Mouse (Mus musculus): ENCODE measurements around the gene Ctcf. TPM values are rescaled to one million over a fixed set of nuclear protein-coding genes. Genes with fewer than 3 reads are reported as not detected.
A peak's percentile ranks its signal among the peaks of the same experiment; 100 is the strongest.

Ctcf gene
- polyA plus RNA-seq, 1 experiment from 2014 or later, result 128 TPM

DNA sequence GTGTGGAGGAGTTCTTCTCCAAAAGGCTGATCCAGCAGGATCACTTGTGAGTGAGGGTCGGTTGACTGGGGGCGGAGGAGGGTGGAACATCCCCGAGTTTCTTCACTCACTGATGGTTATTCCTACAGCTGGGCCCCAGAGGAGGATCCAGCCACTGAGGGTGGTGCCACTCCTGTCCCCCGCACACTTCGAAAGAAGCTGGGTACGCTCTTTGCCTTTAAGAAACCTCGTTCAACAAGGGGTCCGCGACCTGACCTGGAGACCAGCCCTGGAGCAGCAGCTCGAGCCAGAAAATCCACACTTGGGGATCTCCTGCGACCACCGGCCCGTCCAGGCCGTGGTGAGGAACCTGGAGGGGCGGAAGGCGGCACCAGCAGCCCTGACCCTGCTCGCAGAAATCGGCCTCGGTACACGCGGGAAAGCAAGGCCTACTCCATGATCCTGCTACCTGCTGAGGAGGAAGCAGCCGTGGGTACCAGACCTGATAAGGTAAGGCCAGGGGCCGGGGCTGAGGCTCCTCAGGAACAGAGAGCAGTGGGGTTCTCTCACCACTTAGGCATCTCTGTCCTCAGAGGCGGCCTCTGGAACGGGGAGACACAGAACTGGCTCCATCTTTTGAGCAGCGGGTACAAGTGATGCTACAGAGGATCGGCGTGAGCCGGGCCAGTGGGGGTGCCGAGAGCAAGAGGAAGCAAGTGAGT lies 58.9 kb downstream of the Ctcf start:
- DNase-seq (ENCODE audit: low spot score), result no peak
- ATAC-seq (ENCODE audit: insufficient number of reproducible peaks, low FRiP score, low TSS enrichment, low read depth), result no peak
- Histone ChIP-seq H3K27ac (replicated peaks; ENCODE audit: low read depth, low read length) (no peak overlapping the region), H3K4me1 (ENCODE audit: control insufficient read depth, insufficient read depth, low read length) (peaks cover 6% of the 10 kb centered on the region; the same call in 1 of the 2 replicates), H3K9ac (ENCODE audit: low read length) (no peak overlapping the region), H3K4me2 (ENCODE audit: low read depth, severe bottlenecking) (no peak overlapping the region), H3K4me3 (ENCODE audit: low read depth, low read length) (no peak overlapping the region), H3K36me3 (ENCODE audit: control insufficient read depth, insufficient read depth, low read length) (peaks cover 8% of the 10 kb centered on the region; the same call in 1 of the 2 replicates), H3K9me3 (ENCODE audit: control insufficient read depth, low read length) (no peaks in the 10 kb centered on the region), H3K27me3 (ENCODE audit: control insufficient read depth, insufficient read depth, low read length) (0 out of 2 replicates have a peak, but pooled peaks cover 3% of the 10 kb centered on the region)
- WGBS, result 83% methylated on average over 30 of the region's 30 CpGs

- 90% methylated on average over 17 of the region's 17 CpGs for WGBS
- 0 out of 2 replicates have a peak, but pooled peaks cover 3% of the 10 kb centered on the region for H3K27me3 ChIP-seq (ENCODE audit: control insufficient read depth, insufficient read depth, low read length)
- no peak overlapping the region for H3K4me2 ChIP-seq (ENCODE audit: low read depth, severe bottlenecking)
- H3K36me3 ChIP-seq (ENCODE audit: control insufficient read depth, insufficient read depth, low read length), result peaks cover 8% of the 10 kb centered on the region; the same call in 1 of the 2 replicates
- ATAC-seq (ENCODE audit: insufficient number of reproducible peaks, low FRiP score, low TSS enrichment, low read depth), result no peak
- no peak overlapping the region for H3K4me3 ChIP-seq (ENCODE audit: low read depth, low read length)
- no peaks in the 10 kb centered on the region for H3K9me3 ChIP-seq (ENCODE audit: control insufficient read depth, low read length)
- peaks cover 10% of the 10 kb centered on the region; the same call in 1 of the 2 replicates for H3K4me1 ChIP-seq (ENCODE audit: control insufficient read depth, insufficient read depth, low read length)
- H3K9ac ChIP-seq (ENCODE audit: low read length), result no peak overlapping the region
- H3K27ac ChIP-seq (replicated peaks; ENCODE audit: low read depth, low read length), result no peak overlapping the region
- no peak for DNase-seq (ENCODE audit: low spot score)
These were observed 60.9 kb downstream of the Ctcf start for GRCm38 (mm10) chr8:105697196-105697780.

DNA sequence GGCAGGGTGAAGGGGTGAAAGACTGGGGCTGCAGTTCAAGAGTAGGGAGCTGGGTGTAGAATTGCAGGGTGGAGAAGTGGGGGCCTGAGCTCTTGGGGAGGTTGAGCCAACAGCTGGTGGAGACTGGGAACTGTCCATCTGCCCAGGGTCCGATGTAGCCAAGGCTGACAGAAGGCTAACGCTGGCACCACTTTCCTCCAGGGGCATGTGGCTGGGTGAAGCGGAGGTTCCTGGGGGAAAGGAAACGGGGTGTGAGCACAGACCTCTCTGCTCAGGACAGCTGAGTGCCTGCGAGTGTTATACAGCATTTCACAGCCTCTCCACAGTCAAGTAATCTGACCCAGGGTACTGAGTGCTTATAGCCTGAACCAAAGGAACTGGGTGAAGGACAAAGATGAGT lies 62.4 kb downstream of the Ctcf start:
- no peaks in the 10 kb centered on the region for H3K9me3 ChIP-seq (ENCODE audit: control insufficient read depth, low read length)
- WGBS, result 87% methylated on average over 5 of the region's 5 CpGs
- H3K36me3 ChIP-seq (ENCODE audit: control insufficient read depth, insufficient read depth, low read length), result peaks cover 8% of the 10 kb centered on the region; the same call in 1 of the 2 replicates

DNA sequence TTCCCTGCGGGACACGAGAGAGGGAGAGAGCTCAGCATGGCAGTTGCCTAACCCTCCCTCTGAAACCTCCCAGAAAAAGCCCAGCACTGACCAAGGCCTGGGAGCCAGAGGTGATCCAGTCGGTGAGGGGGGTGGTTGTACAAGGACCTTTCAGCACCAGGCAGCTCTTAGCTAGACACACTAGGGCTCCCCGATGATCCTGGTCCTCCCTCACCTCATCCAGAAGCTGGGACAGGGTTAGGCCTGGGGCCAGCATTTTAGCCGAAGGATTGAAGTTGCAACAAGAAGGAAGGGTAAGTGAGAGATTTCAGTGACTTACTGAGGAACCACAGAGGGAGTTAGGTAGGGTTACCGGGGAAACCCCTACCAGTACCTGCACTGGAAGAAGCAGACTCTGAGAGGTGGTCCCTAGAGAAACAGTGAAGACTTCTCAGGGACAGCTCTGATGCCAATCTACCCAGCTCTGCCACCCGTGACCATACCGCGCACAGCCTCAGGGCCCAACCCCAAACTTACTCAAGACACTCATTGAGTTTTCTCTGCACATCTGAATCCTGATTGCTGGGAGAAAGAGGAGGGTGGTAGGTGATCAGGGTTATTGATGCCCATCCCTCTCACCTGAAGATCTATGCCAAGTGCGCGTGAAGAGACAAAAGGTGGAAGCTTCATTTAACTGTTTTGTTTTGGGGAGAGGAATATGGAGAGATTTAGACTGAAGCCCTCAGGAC lies 63.3 kb downstream of the Ctcf start:
- Histone ChIP-seq H3K27ac (replicated peaks; ENCODE audit: low read depth, low read length) (no peak overlapping the region), H3K4me2 (ENCODE audit: low read depth, severe bottlenecking) (peak overlapping the region; percentile 74), H3K4me3 (ENCODE audit: low read depth, low read length) (peak overlapping the region; percentile 46), H3K9ac (ENCODE audit: low read length) (no peak overlapping the region), H3K36me3 (ENCODE audit: control insufficient read depth, insufficient read depth, low read length) (peaks cover 8% of the 10 kb centered on the region; the same call in 1 of the 2 replicates), H3K27me3 (ENCODE audit: control insufficient read depth, insufficient read depth, low read length) (0 out of 2 replicates have a peak, but pooled peaks cover 3% of the 10 kb centered on the region), H3K9me3 (ENCODE audit: control insufficient read depth, low read length) (no peaks in the 10 kb centered on the region), H3K4me1 (ENCODE audit: control insufficient read depth, insufficient read depth, low read length) (peaks cover 10% of the 10 kb centered on the region; the same call in 1 of the 2 replicates)
- DNase-seq (ENCODE audit: low spot score) (no peak), ATAC-seq (ENCODE audit: insufficient number of reproducible peaks, low FRiP score, low TSS enrichment, low read depth) (no peak)
- 93% methylated on average over 11 of the region's 11 CpGs for whole genome bisulfite sequencing

More for the DNA sequence above, 62.4 kb downstream of the Ctcf start:
- Histone ChIP-seq H3K4me2 (ENCODE audit: low read depth, severe bottlenecking) (no peak overlapping the region), H3K4me3 (ENCODE audit: low read depth, low read length) (no peak overlapping the region), H3K4me1 (ENCODE audit: control insufficient read depth, insufficient read depth, low read length) (peaks cover 10% of the 10 kb centered on the region; the same call in 1 of the 2 replicates), H3K27ac (replicated peaks; ENCODE audit: low read depth, low read length) (no peak overlapping the region), H3K27me3 (ENCODE audit: control insufficient read depth, insufficient read depth, low read length) (0 out of 2 replicates have a peak, but pooled peaks cover 3% of the 10 kb centered on the region), H3K9ac (ENCODE audit: low read length) (no peak overlapping the region)
- DNase-seq (ENCODE audit: low spot score), result no peak
- no peak for ATAC-seq (ENCODE audit: insufficient number of reproducible peaks, low FRiP score, low TSS enrichment, low read depth)

GRCm38 (mm10) chr8:105700566-105700965 lies 64.2 kb downstream of the Ctcf start:
- no peaks in the 10 kb centered on the region for H3K9me3 ChIP-seq (ENCODE audit: control insufficient read depth, low read length)
- 0% methylated on average over 21 of the region's 21 CpGs for WGBS
- ATAC-seq (ENCODE audit: insufficient number of reproducible peaks, low FRiP score, low TSS enrichment, low read depth) (peak; percentile 26), DNase-seq (ENCODE audit: low spot score) (no peak)
- 0 out of 2 replicates have a peak, but pooled peaks cover under 1% of the 10 kb centered on the region for H3K27me3 ChIP-seq (ENCODE audit: control insufficient read depth, insufficient read depth, low read length)
- peak overlapping the region; percentile 8 for H3K9ac ChIP-seq (ENCODE audit: low read length)
- H3K4me1 ChIP-seq (ENCODE audit: control insufficient read depth, insufficient read depth, low read length), result peaks cover 10% of the 10 kb centered on the region; the same call in 1 of the 2 replicates
- H3K4me2 ChIP-seq (ENCODE audit: low read depth, severe bottlenecking), result peak overlapping the region; percentile 74
- peaks cover 10% of the 10 kb centered on the region for H3K36me3 ChIP-seq (ENCODE audit: control insufficient read depth, insufficient read depth, low read length)
- peak overlapping the region; percentile 60; the same call in 1 of the 2 replicates for H3K27ac ChIP-seq (replicated peaks; ENCODE audit: low read depth, low read length)
- peak overlapping the region; percentile 46 for H3K4me3 ChIP-seq (ENCODE audit: low read depth, low read length)

GRCm38 (mm10) chr8:105700966-105701824 lies 64.8 kb downstream of the Ctcf start, which contains the start of the genes Acd and Pard6a:
Gene Acd, minus strand, starts transcription at chr8:105701102.
Gene Pard6a, plus strand, starts transcription at chr8:105701148.
- Histone ChIP-seq H3K4me2 (ENCODE audit: low read depth, severe bottlenecking) (peak within 1 kb of the TSS; percentile 74), H3K9me3 (ENCODE audit: control insufficient read depth, low read length) (no peaks in the 10 kb centered on the region), H3K4me1 (ENCODE audit: control insufficient read depth, insufficient read depth, low read length) (peaks cover 10% of the 10 kb centered on the region), H3K9ac (ENCODE audit: low read length) (peak within 1 kb of the TSS; percentile 39), H3K36me3 (ENCODE audit: control insufficient read depth, insufficient read depth, low read length) (peaks cover 10% of the 10 kb centered on the region), H3K4me3 (ENCODE audit: low read depth, low read length) (peak within 1 kb of the TSS; percentile 46), H3K27me3 (ENCODE audit: control insufficient read depth, insufficient read depth, low read length) (no peaks in the 10 kb centered on the region), H3K27ac (replicated peaks; ENCODE audit: low read depth, low read length) (peak within 1 kb of the TSS; percentile 60)
- WGBS, result under 1% methylated on average over 60 of the region's 60 CpGs
- peak; percentile 65 for ATAC-seq (ENCODE audit: insufficient number of reproducible peaks, low FRiP score, low TSS enrichment, low read depth)
- DNase-seq (ENCODE audit: low spot score), result peak; percentile 98

DNA sequence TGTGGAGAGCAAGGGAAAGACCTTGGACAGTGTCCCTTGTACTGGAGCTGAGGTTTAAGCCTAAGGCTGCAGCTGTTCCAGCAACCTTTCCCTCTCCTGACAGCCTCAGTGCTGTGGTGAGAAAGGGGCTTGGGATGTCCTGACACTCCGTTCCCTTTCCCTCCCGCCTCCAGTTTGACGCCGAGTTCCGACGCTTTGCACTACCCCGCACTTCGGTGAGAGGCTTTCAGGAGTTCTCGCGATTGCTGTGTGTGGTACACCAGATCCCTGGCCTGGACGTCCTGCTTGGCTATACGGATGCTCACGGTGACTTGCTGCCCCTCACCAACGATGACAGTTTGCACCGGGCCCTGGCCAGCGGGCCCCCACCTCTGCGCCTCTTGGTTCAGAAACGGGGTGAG lies 65.6 kb downstream of the Ctcf start:
- 44% methylated on average over 18 of the region's 18 CpGs for WGBS
- no peak for DNase-seq (ENCODE audit: low spot score)
- H3K9me3 ChIP-seq (ENCODE audit: control insufficient read depth, low read length), result no peaks in the 10 kb centered on the region
- no peaks in the 10 kb centered on the region for H3K27me3 ChIP-seq (ENCODE audit: control insufficient read depth, insufficient read depth, low read length)
- peak overlapping the region; percentile 39 for H3K9ac ChIP-seq (ENCODE audit: low read length)
- no peak for ATAC-seq (ENCODE audit: insufficient number of reproducible peaks, low FRiP score, low TSS enrichment, low read depth)
- H3K4me2 ChIP-seq (ENCODE audit: low read depth, severe bottlenecking), result peak overlapping the region; percentile 70
- H3K36me3 ChIP-seq (ENCODE audit: control insufficient read depth, insufficient read depth, low read length), result peaks cover 10% of the 10 kb centered on the region
- H3K4me1 ChIP-seq (ENCODE audit: control insufficient read depth, insufficient read depth, low read length), result peaks cover 15% of the 10 kb centered on the region
- H3K27ac ChIP-seq (replicated peaks; ENCODE audit: low read depth, low read length), result no peak overlapping the region; the same call in 1 of the 2 replicates
- peak overlapping the region; percentile 46 for H3K4me3 ChIP-seq (ENCODE audit: low read depth, low read length)

All from limb, embryonic 11.5 days (tissue).